Mouse (Mus musculus) left cerebral cortex, adult 9 months (tissue): ENCODE measurements around the gene Taar3.

Experiments
- DNase-seq, 2 experiments: peaks; one replicate each; pipeline ENCODE4 v3.0.0; 2022; ENCODE audit warnings: low spot score in 2 of 2

The Taar3 gene

GRCm38 (mm10) chr10:23999639-24000038 lies 50.3 kb downstream of the Taar3 start, which contains the start of gene Taar7b:
Gene Taar7b, plus strand, starts transcription at chr10:23999939.
- no peak for DNase-seq
